Mouse (Mus musculus): ENCODE data around the gene Mpp3.

DNA sequence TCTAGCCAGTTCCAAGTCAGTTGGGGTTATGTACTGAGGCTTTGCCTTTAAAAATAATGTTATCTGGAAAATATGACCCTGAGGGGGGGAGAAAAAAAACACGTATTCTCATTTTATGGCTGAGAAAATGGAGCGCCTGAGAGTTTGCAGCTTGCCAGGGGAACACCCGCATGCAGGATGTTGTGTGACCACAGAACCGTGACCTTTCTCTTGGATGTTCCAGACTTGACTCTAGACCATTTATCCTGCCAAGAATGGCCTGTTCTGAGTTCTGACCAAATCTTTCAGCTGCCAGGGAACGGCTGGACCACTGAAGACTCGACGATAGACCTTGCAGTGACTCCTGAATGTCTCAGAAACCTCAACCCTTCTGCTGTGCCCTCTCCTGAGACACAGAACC is 24.9 kb upstream of the Mpp3 start:
- TF ChIP-seq CTCF (conservative IDR thresholded peaks at IDR 0.05 in 1 of 2, IDR thresholded peaks at IDR 0.05 in 1 of 2; ENCODE audit: low read depth in 2 of 2, low read length in 2 of 2) (no peak), EP300 (IDR thresholded peaks at IDR 0.05; ENCODE audit: low read length) (no peak), POLR2A (IDR thresholded peaks at IDR 0.05; ENCODE audit: low read depth, low read length) (no peak), E2F4 (IDR thresholded peaks at IDR 0.05; ENCODE audit: insufficient replicate concordance, low read depth, low read length) (no peak), MEF2A (IDR thresholded peaks at IDR 0.05; ENCODE audit: borderline replicate concordance, low read depth, low read length) (no peak), KAT2A (IDR thresholded peaks at IDR 0.05; ENCODE audit: insufficient replicate concordance, low read length) (no peak), CHD2 (IDR thresholded peaks at IDR 0.05; ENCODE audit: low read length) (no peak), ZKSCAN1 (IDR thresholded peaks at IDR 0.05; ENCODE audit: borderline replicate concordance, low read depth, low read length) (no peak), HCFC1 (IDR thresholded peaks at IDR 0.05; ENCODE audit: low read depth, low read length) (no peak), NELFE (IDR thresholded peaks at IDR 0.05; ENCODE audit: low read depth, low read length) (no peak), UBTF (IDR thresholded peaks at IDR 0.05; ENCODE audit: low read depth, low read length) (no peak)

Measured in CH12.LX (cell line).